Mouse (Mus musculus) liver, adult 10 weeks (tissue): ENCODE data around the gene Adamts18. TPM values are rescaled to one million over a fixed set of nuclear protein-coding genes. Genes with fewer than 3 reads are reported as not detected.

Source experiments
- polyA plus RNA-seq: library from polyadenylated mRNA; stranded (reverse); fragments of 350-450 nt; fragmentation: Illumina TruSeq; extraction: RNeasy Lipid Tissue Mini Kit (QIAGEN cat#74804); gene quantifications from one replicate; pipeline ENCODE4 v1.2.3, GENCODE M21; 2014; ENCODE audit warnings: low read depth, low replicate concordance

Gene Adamts18
- polyA plus RNA-seq, result not detected

GRCm38 (mm10) chr8:113848653-113849135 lies at the start of gene Adamts18:
TSS of gene Adamts18 (minus strand) at chr8:113848738.

Other genes with a start within 250 kb of the Adamts18 start
- gene Mon1b, start 213.2 kb downstream of the Adamts18 start, polyA plus RNA-seq, result 3.4 TPM
- not detected for gene Syce1l, start 205.5 kb downstream of the Adamts18 start, polyA plus RNA-seq